Mouse (Mus musculus) spleen, adult 2 months (tissue): Measurements from ENCODE around the gene Krt16.

Source experiments
- CTCF ChIP-seq: fragments of 200-500 bp; IDR thresholded peaks from 2 replicates; pipeline ENCODE4 v1.5.1; 2011; ENCODE audit warnings: mild to moderate bottlenecking, inconsistent platforms; ENCODE audit not compliant: insufficient read depth, insufficient read length, insufficient replicate concordance; ENCODE audit errors: extremely low read depth
- POLR2A ChIP-seq: fragments of 200-500 bp; IDR thresholded peaks from 2 replicates; pipeline ENCODE4 v1.6.1; 2011; ENCODE audit warnings: low read depth, low read length, inconsistent platforms

DNA sequence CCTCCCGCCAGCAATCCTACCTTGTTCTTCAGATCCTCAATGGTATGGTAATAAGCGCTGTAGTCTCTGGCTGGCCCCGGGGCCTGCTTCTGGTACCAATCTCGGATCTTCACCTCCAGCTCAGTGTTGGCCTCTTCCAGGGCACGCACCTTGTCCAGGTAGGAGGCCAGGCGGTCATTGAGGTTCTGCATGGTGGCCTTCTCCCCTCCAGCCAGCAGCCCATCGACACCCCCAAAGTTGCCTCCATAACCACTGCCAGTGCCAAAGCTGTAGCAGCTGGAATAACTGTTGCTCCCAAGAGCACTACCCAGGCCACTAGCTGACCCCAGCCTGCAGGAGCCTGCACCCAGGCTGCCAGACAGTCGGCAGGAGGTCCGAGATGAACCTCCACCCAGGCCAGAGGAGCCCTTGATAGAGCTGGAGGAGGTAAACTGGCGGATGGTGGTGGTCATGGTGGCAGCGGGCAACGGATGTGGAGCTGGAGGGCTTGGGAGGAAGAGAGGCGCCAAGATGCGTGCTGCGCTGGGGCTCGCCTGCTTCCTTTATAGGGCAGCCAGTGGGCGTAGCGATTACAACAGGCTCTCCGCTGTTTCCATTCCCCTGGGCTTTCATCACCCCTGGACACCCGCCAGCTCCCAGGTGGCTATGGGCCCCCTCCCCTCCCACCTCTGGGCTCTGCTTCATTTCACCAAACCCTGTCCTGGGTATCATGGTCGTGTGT lies 12.0 kb upstream of the Krt16 start, which contains the start of gene Krt17:
- TF ChIP-seq CTCF (no peak), POLR2A (no peak)
